Mouse (Mus musculus): ENCODE results near the gene Tsga10ip.
"Not testable (repeated sequence)": the region's sequence is repeated elsewhere in the genome, so short reads cannot be mapped to it uniquely, and the experiment has no call there.

Tsga10ip gene

DNA sequence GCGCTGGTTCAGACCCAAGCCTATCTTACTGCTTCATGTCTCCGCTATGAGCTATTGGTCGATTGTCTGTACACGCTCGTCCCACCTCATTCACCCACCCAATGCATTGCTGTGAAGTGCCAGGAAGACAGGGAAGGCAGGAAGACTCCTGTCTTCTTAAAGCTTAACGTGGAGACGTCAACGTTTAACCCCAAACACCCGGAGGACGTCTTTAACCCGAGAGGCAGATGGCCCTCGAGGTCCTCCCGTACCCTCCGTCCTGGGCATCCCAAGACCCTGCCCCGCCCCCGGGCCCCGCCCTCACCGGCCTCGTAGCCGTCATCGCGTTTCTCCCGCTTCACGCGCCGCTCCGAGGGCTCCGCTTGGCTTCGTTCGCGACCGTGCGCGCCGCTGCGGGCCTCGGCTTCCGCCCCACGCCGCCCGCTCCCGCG, 14.3 kb downstream of the Tsga10ip start:
- no peak for DNase-seq

DNA sequence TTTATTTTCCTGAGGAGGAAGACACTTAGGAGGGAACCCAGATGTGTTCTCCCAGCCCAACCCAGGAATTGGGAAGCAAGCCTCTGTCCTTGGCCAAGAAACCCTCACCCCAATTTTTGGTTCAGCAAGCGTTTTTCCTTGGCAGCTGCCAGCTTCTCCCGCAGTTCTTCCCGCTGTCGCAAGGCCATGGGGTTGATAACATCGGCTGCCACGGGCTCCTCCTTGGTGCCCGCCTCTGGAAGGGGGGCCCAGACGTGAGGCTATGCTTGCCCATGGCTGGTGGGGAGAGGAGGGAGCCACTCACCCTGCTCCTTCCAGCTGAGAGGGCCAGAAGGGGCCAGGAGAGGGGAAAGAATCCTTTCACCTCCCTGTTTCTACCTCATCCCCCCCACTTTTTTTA, 17.6 kb downstream of the Tsga10ip start:
- no peak for DNase-seq

DNA sequence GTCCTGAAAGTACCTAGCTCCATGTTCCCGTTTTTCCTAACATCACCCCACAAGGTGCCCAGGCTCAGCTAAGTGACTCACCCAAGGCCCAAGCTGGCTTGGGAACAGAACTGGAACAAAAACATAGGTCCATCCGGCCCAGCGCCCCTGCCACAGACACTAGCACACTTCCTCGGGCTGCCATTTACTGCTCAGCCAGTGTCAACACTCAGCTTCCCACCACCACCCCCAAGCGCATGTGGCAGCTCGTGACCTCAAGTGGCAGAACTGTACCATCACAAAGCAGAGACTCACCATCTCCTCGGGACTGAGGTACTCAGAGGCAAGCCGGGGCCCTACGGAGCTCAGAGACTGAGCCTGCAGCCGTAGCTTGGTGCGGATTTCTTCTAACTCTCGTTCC, 19.0 kb downstream of the Tsga10ip start:
- DNase-seq: no peak

DNA sequence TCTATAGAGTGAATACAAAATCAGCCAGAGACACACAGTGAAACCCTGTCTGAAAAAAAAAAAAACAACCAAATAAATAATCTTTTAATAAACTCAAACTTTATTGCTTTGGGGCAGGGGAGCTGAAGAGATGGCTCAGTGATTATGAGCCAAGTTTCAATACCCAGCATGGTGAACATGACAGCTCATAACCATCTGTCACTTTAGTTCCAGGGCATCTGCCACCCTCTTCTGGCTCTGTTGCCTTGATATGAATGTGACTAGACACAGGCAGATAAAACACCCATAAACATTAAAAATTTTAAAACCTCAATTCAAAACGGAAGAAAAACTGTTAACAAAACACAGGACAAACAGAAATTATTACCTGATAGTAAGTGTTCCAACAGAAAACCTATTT, 24.9 kb downstream of the Tsga10ip start:
- no peak for DNase-seq

DNA sequence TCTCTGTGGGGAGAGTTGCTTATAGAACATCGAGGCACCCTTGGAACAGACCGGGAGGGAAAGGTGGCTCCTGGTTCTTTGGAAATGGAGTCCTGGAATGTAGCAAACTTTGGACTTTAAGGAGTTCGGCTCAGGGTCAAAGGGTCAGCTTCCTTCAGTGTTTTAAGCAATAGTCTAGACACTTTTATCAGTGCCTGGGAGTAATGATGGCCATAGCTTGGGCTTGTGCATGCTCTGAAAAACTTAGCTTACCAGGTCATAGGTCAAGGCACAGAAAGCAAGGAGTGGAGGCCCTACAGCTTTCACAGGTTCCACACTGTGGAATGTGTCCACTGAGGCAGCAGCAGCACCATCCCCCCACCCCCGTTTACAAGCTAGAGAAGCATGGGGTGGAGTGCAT, 27.6 kb downstream of the Tsga10ip start:
- no peak for DNase-seq

DNA sequence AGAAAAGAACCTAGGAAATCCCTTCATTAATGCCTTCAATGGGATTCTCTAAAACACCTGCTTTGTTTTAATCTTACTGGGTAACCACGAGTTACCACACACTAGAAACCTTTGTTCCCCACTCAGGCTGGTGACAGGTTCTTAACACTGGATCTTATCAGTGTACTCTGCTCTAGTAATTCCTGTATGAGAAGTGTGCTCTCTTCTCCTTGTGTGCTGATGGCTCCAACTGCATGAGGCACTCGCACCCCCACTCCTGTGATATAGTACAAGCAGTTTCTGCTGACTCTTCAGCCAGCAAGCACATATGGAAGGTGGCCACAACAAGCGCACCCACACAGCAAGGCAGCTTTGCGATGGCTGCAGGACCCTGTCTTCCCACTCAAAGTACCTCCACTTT, 28.1 kb downstream of the Tsga10ip start:
- DNase-seq: no peak

DNA sequence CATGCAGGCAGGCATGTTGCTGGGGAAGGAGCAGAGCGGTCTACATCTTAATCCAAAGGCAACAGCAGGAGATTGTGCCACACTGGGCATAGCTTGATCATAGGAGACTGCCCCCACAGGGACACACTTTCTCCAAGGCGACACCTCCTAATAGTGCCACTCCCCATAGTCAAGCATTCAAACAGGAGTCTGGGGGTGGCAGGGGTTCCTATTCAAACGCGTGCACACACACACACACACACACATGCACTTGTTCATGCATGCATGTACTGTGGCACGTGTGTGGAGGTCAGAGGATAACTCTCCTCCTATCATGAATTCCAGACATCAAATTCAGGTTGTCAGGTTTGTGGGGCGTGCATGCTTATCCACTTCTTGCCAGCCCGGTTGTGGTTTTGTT, 29.6 kb downstream of the Tsga10ip start:
- DNase-seq: no peak

DNA sequence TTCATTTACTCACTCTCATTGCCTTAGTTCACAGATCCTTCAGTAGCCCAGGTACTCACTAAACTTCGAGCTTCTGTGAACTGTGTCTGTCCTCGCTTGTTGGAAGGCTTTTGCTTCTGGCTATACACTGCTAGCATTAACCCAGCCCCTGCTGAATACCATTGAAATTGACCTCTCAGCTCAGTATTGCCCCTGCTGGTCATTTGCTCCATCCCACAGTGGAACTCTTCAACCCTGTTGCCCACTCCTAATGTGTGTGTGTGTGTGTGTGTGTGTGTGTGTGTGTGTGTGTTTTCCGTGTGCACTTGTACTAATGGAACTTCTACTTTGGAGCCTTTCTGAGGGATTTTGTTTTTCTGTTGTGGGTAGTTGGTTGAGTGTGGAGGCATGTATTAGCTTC, 31.4 kb downstream of the Tsga10ip start:
- DNase-seq: peak in 1 of 2 experiments; percentile 9

DNA sequence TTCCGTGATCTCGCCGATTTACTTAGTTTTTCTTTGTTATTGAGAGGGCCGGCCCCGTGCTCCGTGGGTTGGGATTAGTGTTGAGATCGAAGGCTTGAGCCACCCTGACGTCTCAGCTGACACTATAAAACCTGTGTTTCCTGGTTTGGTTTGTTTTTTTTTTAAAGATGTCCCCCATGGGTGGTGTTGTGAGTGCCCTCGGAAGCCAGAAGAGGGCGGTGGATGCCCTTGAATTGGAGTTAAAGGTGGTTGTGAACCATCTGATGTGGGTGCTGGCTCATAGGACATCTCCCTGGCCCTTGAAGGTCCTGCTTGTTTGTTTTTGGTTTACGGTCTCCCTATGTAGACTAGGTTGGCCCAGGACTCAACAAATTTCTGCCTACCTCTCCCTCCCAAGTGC, 34.9 kb downstream of the Tsga10ip start:
- DNase-seq: peak; percentile 45 to 53

DNA sequence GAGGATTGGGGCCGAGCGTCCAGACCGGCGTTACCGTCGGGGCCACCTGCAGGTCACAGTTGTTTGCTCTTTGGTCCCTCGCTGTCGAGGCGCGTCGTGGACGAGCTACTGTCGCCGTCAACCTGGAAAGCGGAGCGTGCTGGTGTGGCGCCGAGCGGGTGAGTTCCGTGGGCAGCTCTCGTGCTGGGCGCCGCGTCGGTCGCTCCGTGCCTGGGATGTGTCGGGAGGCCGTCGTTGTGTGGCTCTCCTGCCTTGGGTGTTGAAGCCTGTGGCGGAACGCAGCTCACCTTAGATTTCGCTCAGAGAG, 35.3 kb downstream of the Tsga10ip start, which contains the start of gene Banf1:
Banf1 (minus strand) TSS at position 116 of the 307 bp plus-strand sequence.
- no peak for DNase-seq

DNA sequence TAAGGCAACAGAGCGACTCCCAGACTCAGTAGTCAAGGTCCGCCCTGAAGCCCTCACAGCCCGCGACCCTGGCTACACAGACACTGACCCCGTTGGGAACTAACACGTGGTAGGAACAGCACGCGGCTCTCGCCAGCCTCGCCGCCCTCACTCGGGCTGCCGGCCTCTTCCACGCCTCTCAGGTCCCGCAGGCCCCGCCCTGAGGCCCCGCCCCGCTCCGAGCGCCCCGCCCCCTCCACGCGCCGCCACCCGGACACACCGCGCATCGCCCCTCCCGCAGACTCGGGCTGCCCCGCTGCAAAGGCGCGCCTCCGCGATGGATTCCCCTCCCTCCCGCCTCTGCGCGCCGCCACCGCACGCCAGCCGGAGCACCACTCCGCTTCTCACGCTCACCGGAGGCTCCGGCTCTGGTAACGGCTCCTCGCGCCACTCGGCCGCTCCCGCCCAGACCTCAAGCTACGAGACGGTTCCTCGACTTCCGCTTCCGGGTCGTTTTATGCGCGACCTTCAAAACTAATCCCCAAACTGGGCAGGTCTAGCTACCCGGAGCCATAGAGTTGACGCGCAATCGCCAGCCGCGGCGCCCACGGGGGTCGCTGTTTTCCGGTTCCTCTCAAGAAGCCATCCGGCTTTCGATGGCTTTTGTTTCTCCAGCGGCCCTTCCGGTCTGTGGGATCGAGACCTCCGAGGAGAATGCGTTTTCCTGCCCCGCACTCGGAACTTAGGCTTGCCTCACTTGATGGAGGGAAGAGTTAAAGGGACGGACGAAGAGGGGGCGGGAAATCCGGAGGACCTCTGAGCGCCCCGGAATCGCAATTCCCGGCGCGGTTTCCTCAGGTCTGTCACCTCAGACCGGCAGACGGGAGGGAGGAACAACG, 35.9 kb downstream of the Tsga10ip start, which contains the start of gene Eif1ad:
Eif1ad (plus strand) TSS at position 567 of the 878 bp plus-strand sequence.
- DNase-seq: peak; percentile 94 to 96

DNA sequence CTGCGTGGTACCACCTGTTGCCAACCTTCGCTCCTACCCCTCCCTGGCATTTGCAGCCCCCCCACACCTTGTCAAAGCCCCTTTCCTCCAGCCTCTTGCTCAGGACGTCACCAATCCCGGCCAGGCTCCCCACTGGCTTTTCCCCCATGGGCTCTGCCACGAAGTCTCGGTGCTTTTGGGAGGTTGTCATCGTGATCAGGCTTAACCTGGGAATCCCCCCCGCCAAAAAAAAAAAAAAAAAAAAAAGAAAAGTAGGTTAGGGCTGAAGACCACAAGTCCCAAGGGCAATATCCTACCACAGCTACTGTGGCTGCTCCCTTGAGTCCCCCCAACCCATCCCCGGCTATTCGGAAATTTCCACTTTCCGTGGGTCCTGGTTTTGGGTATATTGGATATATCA, 36.6 kb downstream of the Tsga10ip start:
- DNase-seq: no peak

DNA sequence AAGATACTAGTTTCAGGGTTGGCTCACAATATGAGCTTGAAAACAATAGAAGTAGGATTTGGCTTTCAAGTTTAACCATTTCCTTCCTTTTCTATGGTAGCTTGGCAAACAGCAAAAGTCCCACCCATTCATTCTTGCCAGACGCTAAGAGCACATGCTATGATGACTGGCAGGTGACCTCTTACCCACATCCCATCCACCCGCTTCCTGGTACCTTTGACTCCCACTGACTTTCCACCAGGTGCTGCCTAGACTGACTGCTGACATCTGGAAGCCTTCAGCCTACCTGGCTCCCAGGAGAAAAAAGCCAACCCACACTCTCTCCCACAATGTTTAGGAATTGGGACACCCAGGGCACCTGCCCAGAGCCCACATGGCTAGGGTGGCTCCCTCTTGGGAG, 38.2 kb downstream of the Tsga10ip start:
- no peak for DNase-seq

DNA sequence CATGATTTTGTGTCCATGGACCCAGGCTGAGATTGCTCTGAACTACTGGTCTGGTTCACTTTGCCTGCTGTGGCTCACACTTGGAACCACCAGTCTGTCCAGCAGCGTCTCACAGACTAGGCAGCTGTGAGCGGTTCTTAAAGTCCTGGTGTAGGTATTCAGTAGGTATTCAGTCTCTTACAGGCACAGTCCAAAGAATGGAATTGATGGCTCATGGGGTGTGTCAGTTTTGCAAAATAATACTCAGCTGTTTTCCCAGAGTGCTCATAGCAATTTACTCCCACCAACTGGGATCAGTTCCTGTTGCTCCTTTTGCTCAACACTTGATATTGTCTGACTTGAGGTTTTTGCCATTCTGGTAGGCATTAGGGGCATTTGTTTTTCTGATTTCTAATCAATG, 40.1 kb downstream of the Tsga10ip start:
- DNase-seq: no peak

DNA sequence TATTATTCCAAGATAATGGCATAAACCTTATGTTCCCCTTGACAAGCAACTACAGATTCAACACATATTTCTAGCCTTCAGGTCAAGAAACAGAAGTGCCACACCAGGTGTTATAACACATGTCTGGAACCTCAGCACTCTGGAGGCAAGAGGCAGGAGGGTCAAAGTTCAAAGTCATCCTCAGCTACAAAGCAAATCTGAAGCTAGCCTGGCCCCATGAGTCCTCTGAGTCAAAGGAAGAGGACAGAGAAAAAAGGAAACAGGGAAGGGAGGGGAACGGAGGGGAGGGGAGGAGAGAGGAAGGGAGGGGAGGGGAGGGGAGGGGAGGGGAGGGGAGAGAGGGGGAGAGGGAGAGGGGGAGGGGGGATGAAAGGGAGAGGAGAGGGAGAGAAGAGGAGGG, 46.2 kb downstream of the Tsga10ip start:
- DNase-seq: no peak

DNA sequence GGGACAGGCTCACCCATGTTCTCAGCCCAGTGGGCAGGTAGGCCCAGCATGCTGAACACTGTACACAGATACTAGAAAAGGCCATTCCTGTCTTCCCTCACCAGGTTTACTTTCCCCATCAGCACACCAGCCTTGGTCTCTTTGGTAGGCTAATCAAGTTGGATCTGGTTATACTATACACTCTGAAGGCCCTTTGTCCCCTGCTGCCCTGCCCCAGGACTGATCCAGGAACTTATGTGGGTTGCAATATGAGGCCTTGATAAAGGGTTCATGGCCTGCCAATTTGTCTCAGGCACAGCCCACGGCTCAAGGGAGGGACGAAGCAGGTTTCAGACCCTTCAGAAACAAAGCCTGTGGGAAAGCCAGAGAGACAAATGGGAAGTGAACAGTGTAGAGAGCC, 48.7 kb downstream of the Tsga10ip start:
- no peak for DNase-seq

DNA sequence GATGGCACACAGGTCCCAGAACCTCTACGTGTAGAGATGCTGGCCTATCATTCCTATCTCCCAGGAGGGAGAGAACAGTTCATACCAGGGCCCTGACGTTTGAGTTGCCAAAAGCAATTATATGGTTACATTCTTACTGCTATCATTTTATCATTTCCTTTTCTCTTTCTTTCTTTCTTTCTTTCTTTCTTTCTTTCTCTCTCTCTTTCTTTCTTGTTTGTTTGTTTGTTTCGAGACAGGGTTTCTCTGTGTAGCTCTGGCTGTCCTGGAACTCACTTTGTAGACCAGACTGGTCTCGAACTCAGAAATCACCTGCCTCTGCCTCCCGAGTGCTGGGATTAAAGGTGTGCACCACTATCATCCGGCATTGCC, 52.8 kb downstream of the Tsga10ip start, which contains the start of gene Cst6:
Cst6 (minus strand) TSS at position 73 of the 372 bp plus-strand sequence.
- not testable (repeated sequence) for DNase-seq

DNA sequence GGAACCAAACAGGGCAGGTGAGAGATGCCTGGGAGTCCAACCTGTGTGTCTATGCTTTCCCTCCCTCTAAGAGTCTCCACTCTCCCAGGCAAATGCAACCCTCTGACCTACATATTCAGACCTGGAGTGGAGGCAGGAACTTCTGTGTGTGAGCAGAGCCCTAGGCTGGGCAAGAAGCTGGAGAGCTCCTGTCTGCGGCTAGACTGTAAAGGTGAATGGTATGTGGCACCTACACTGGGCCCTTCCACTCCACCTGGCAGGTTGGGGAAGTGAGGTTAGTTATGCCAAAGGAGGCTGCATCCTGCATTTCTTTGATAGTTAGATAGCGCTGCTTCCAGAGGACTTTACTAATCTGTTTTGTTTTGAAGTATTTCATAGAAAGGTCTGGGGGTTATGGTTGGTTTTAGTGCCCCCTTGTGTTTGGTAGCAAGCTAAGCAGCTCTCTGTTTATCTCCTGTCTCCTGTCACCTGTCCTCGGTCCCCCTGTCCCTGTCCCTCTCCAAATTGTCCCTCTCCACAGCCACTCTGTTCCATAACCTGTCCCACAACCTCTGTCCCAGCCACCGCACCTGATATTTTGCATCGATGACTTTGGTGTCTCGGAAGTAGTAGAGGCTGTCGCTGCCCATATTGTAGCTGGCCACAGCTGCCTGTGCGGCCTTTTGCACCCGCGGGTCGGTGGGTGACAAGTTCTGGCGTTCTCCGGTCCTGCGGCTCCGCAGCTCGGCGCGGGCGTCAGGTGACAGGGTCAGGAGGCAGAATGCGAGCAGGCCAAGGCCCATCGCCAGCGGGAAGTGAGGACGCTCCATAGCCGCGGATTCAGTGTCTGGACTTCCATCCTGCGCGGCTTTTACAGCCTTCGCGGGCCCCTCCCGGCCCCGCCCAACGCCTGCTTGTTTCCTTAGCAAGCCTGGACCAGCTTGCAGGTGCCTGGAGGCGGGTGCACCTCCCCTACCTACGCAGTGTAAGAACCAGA, 53.5 kb downstream of the Tsga10ip start:
- peak; percentile 33 to 42 for DNase-seq

DNA sequence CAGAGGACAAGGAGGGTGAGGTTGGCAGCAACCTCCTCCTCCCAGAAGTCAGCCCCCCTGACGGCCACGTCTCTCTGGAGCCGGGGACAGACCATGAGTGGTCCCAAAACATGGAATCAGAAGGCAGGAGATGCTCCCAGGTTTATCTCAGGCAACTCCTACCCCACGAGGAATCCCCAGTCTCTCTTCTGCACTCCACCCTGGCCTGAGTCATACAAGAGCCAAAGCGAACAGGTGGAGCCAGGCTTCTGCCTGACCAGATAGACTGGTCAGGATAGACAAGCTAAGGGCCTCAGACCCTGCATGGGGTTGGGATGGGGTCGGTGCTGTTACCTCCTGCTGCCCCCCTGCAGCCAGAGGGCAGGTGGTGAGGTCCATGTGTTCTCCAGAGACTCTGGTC, 54.3 kb downstream of the Tsga10ip start:
- no peak for DNase-seq

DNA sequence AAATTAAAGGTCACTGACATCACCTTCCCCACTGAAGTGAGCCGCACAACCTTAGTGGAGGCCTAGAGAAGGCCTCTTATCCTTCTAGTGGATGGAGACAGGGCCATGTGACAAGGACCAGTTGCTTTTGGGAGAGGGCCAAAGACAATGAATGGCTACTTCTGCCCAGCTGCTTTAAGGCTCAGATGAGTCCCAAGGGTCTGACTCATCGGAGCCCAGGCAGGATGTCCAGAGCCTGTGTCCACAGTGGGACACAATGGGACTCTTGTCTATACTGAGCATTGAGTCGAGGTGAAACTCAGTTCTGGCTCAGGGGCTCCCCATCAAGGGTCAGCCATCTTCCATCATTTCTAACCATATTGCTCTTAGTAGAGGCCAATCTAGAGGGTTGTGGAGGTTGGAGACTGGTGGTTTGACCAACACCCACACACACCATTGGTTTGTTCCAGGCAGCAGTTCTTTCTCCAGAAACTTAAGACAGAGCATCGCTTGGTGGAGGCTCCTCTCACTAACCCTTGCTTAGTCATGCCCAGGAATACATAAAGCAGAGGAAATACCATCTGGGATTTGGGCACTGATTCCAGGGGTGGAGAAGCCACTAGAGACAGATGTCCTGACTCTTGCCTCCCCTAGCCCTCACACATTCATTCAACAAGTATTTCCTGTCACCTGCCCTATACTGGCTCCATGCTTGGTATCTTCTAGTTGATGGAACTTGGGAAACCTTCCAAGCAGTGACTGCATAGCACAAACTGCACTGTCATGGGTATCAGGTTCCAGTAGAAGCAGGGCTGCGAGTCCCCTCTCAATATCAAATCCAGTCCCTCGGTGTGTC, 56.8 kb downstream of the Tsga10ip start:
- no peak for DNase-seq

DNA sequence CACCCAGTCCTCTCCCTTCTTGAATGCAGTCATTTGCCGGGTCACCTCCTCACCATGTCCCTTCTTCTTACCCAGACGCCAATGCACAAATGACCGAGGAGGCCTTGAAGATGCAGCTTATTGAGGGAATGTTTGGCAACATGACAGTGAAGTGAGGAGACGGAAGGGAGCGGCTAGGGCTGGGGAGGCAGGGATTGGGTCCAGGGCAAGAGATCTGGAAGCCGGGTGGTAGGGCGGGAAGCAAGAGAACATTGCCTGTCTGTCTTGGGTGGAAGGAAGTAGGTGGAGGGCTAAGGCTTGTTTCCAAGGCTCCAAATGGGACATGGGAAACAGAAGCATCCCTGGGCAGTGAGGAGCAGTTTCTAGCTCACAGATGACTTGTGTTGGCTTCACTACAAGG, 61.0 kb downstream of the Tsga10ip start:
- no peak for DNase-seq

All from B cell, adult 2 months (primary cell).